Mouse (Mus musculus) left cerebral cortex, adult 6 months (tissue): ENCODE data around the gene Ppm1a. TPM values are rescaled to one million over a fixed set of nuclear protein-coding genes. Genes with fewer than 3 reads are reported as not detected.

Source experiments
- long read RNA-seq, 2 experiments: library from polyadenylated mRNA; unstranded; transcript quantifications; one replicate each; pipeline ENCODE4 v2.0.0; 2019 to 2020
- polyA plus RNA-seq: library from polyadenylated mRNA; unstranded; fragments of <200 nt; fragmentation: Nextera tagmentation; gene quantifications from 2 replicates; pipeline ENCODE4 v1.2.3, GENCODE M21; 2021

Gene Ppm1a
- polyA plus RNA-seq = 24.8 and 37.0 TPM in 2 replicates
- long read RNA-seq, experiment 1, full-length matches to known transcripts = 5 of 96 reads
- long read RNA-seq, experiment 1, partial matches to known transcripts = 42 of 96 reads
- long read RNA-seq, experiment 1, other reads (novel, unspliced or antisense) = 49 of 96 reads
- long read RNA-seq, experiment 2, partial matches to known transcripts = 66 of 117 reads
- long read RNA-seq, experiment 2, other reads (novel, unspliced or antisense) = 51 of 117 reads

GRCm38 (mm10) chr12:72757086-72757485 lies at the start of gene Ppm1a:
TSS of gene Ppm1a (plus strand) at chr12:72757455.

Other genes starting within 250 kb of the Ppm1a start
- 10.7 and 13.9 TPM in 2 replicates for gene Pcnx4, start 221.1 kb upstream of the Ppm1a start, polyA plus RNA-seq
- not detected in 2 replicates for gene Gm4756, start 107.8 kb upstream of the Ppm1a start, polyA plus RNA-seq
- gene Dhrs7, start 92.5 kb upstream of the Ppm1a start, polyA plus RNA-seq = 81.6 and 84.4 TPM in 2 replicates
- gene Six6, start 182.4 kb downstream of the Ppm1a start, polyA plus RNA-seq = not detected in 2 replicates
- gene 4930447C04Rik, start 183.3 kb downstream of the Ppm1a start, polyA plus RNA-seq = 1.9 and 2.0 TPM in 2 replicates